Mouse (Mus musculus): ENCODE results near the gene Fam57a.

Gene Fam57a

DNA sequence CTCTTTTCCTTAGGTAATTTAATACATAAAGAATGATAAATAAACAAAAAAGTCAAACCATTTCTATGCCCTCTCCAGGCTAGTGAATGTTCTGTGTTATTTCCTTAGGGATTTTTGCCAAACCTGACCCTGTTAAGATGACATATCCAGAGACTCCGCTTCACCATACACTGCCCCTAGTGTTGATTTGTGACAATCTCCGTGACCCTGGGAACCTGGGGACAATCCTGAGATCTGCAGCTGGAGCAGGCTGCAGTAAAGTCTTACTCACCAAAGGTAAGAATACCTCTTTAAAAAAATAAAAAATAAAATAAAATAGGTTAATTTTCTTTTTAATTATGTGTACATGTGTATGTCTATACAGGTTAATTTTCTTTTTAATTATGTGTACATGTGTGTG, 67.8 kb downstream of the Fam57a start:
- no peak for DNase-seq

GRCm38 (mm10) chr11:76252036-76252435, 72.6 kb downstream of the Fam57a start:
- DNase-seq = no peak

DNA sequence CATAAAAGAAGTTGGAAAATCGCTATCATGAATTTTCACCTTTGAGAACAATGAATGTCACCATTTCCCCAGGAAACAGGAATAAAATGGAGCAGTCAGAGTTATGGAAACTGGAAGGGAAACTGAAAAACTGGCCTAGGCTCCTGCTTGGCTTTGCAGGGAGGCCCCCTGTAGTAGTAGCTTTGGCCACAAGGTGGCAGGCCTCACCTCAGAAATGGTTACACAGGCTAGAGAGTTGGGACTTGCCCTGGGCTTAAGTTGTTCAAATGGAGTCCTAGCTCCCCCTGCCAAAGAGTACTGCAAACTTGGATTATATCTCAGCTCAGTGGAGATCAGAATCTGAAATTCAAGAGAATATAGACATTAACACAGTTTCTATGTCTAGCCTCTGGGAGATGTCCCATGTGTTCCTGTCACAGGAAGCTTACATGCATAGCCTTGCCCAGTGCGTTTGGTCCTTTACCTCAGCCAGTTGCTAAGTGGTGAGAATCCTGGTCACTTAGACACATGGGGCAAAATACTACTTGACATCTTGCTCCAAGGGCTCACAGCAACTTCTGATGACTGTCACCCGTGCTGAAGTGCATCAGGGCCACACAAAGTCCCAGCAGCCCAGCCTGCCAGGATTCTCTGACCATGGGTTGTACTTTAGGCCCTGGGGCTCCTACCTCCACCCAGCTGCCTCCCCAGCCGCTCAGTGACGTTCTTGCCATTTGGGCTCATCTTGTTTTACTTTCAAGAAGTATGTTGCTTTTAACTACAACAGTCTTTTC, 73.9 kb downstream of the Fam57a start:
- DNase-seq = peak; percentile 60 to 85

GRCm38 (mm10) chr11:76253918-76254264, 74.4 kb downstream of the Fam57a start:
- no peak for DNase-seq

DNA sequence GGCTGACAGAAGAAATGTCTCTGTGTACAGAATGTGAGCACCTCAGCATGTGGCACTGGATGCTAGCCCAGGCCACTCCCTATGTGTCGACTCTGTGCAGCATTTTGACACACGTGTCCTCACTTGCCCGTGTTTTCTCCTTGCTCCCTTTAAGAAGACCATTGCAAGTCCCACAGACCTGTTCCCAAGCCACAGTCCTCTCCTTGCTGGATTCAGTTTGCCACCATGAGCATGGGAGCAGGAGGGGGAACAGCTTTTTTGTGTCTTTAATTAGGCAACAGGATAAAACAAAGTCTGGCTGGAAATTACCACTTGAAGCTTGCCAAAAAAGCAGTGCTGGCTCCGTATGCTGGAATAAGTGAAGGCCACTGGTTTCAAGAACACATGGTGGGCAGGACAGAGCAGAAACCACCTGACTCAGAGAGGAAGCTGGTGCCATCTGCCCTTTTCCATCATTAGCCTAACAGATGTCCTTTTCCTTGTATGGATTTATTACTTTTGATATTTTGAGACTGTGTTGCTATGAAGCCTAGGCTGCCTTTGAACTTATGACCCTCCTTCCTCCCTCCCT, 76.0 kb downstream of the Fam57a start:
- no peak for DNase-seq

- DNase-seq = no peak
Measured at GRCm38 (mm10) chr11:76256129-76256528, 76.7 kb downstream of the Fam57a start.

DNA sequence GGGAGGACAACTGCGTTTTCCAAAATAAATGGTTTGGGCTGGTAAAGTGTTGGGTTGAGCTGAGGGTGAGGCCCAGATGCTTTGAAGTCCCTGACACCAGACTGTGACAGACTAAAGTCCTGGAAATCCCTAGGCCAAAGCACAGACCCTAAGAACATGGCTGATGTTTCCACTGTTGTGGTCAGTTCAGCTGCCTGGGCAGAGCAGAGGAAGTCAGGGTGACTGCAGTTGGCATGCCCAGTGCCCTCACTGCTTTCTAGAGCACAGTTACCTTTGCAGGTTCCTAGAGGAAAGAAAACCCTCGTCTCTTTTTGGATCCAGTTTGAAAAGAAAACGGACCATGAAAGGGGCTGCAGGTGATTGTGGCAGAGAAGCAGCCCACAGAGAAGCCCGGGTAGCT, 77.9 kb downstream of the Fam57a start:
- no peak for DNase-seq

DNA sequence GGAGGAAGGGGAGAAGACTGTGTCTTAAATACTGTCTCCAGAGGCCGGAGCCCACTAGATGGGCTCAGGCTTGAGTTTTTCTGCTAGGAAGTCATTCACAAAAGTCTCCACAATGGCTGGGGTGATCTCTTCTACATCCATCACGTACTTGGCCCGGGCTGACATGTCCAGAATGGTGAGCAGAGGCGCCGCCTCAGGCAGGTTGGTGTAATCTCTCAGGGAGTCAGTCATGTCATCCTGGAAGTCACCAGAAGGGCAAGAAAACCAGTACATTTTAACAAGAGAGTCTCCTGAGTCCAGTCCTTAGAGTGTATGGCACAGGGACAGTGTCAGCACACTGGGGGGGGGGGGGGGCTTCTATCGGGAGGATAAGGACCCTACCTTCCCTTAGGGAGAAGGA, 79.0 kb downstream of the Fam57a start:
- DNase-seq = no peak

DNA sequence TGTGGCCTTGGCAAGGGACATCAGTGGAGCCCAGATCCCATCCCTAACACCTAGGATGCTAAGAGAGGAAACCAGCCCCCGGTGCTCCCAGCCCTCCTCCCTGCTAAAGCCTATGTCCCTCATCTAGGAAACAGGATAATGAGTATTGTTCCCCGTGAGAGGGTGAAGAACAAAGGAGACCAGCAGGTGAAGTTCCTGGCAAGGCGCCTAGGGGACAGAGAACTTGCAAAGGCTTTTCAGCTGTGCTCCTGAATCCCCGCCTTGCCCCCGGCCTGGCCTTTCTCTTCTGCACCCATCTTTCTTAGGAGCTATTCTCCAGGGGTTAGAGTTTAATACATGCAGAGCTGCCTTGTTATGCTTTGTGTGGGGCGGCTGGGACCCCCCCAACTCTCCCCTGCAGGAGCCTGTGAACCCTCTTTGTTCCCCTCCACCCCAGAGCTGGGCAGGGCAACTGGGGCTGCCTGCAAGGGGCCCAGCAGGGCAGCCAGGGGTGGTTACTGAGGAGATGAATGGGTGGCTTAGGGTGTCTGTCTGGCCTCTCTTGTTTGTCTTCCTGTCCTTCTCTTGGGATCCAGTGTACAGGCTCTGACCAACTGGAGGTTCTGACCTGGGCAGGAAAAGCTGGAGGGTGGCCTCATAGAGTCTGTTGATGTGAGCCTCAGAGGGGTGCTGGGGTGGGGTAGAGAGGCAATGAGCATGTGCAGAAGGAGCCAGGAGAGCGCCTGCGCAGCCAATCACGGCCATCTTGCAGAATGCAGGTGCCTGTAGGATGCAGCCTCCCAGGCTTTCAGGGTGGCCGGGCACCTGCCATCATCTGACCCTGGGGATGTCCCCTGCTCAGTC, 81.0 kb downstream of the Fam57a start:
- DNase-seq = no peak

- no peak for DNase-seq
Measured at GRCm38 (mm10) chr11:76261224-76261623, 81.8 kb downstream of the Fam57a start.

DNA sequence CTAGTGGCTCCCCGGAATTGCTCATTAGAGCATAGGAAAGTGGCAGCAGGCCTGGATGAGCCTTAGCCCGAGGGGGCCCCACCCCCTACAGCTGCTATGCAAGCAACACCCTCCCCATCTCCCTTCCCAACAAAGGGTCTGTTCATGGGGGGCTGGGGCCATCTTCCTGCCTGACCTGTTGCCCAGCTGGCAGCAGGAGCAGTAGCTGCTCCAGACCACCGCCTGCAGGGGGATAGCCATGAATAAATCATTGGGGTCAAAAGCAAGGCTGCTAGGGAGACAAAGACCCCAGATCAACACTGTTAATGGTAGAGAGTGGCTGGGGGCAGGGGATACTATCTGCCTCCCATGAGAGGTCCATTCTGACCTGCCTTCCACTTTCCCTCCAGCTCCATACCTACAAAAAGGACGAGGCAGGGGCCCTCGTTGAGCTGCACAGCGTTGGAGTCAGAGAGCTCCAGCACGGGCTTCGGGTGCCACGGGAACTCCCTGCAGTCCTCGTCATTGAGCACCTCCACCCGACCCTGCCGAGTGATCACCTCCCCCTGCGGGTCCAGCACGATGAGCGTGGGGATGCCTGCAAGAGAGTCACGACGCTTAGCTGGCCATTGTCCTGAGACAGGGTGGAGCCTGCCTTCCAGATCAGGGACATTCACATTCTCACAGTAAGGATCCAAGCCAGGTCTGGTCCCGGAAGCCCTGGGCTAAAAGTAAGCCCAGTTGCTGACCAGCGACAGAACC, 83.3 kb downstream of the Fam57a start:
- no peak for DNase-seq
